Mouse (Mus musculus) testis, postnatal 14 days (tissue): ENCODE measurements at regions not wholly inside any gene's neighbourhood (a gene's known extent, or its start where the extent isn't known, plus 50 kb on each side); places are given as distances from the start of the nearest gene placed in this dataset.
A peak's percentile ranks its signal among the peaks of the same experiment; 100 is the strongest.

Source experiments
- DNase-seq: peaks from one replicate; pipeline ENCODE4 v3.0.0; 2021; ENCODE audit warnings: low spot score

GRCm38 (mm10) chr12:21899109-21899508 lies 481.7 kb upstream of the Ywhaq start:
- DNase-seq = peak; percentile 66
